Mouse (Mus musculus): ENCODE data around the gene Birc2.

- TF ChIP-seq CTCF (IDR thresholded peaks at IDR 0.05; ENCODE audit: low read depth, low read length) (peak; percentile 47), POLR2A (IDR thresholded peaks at IDR 0.05; ENCODE audit: insufficient read depth, low read length) (no peak), EP300 (IDR thresholded peaks at IDR 0.05; ENCODE audit: insufficient read depth, low read depth, low read length) (no peak)
Measured at GRCm38 (mm10) chr9:7855374-7855773, 18.5 kb upstream of the Birc2 start.

Measured in ES-Bruce4 (cell line).